Mouse (Mus musculus): ENCODE measurements at regions not wholly inside any gene's neighbourhood (a gene's known extent, or its start where the extent isn't known, plus 50 kb on each side); places are given as distances from the start of the nearest gene placed in this dataset.

- Histone ChIP-seq H3K9ac (ENCODE audit: insufficient read depth, low read depth) (no peak overlapping the region), H3K4me2 (ENCODE audit: insufficient read depth, low read depth, poor library complexity, severe bottlenecking) (no peak overlapping the region), H3K9me3 (replicated peaks; ENCODE audit: low read length) (no peaks in the 10 kb centered on the region), H3K4me1 (ENCODE audit: control insufficient read depth in 1 of 2, insufficient read depth in 2 of 2) (peaks cover 0 to 7% of the 10 kb centered on the region in 2 experiments; a peak in 2 of 4 replicates), H3K27me3 (replicated peaks) (peaks cover 96% of the 10 kb centered on the region), H3K27ac (ENCODE audit: insufficient read depth, low read depth) (no peak overlapping the region), H3K36me3 (replicated peaks in 1 of 2; ENCODE audit: control insufficient read depth in 1 of 2, insufficient read depth in 1 of 2, low read length in 1 of 2) (no peaks in the 10 kb centered on the region), H3K4me3 (replicated peaks in 1 of 3; ENCODE audit: low read depth in 2 of 3, low read length in 2 of 3, poor library complexity in 1 of 3) (no peak overlapping the region), H3K79me2 (replicated peaks; ENCODE audit: control insufficient read depth, extremely low read depth, insufficient read depth, poor library complexity, severe bottlenecking) (no peaks in the 10 kb centered on the region)
- dilution Hi-C loops (cut with MboI; ENCODE audit: extremely low pct_ligation_motif_present, extremely low pct_unique_long_range_greater_than_20kb, low sequenced_read_pairs) (no loop called here), in situ Hi-C loops (cut with MboI; ENCODE audit: low pct_ligation_motif_present, low pct_unique_long_range_greater_than_20kb, low sequenced_read_pairs) (no loop called here)
- TF ChIP-seq NELFE (IDR thresholded peaks at IDR 0.05; ENCODE audit: low read depth, low read length) (no peak), CHD1 (IDR thresholded peaks at IDR 0.05; ENCODE audit: low read depth, low read length) (no peak), MXI1 (IDR thresholded peaks at IDR 0.05; ENCODE audit: low read depth, low read length) (no peak), RCOR1 (conservative IDR thresholded peaks at IDR 0.05; ENCODE audit: low read depth, low read length) (no peak), MAFK (IDR thresholded peaks at IDR 0.05; ENCODE audit: insufficient replicate concordance, low read length) (no peak), HCFC1 (IDR thresholded peaks at IDR 0.05; ENCODE audit: low read depth, low read length) (no peak), KAT2A (IDR thresholded peaks at IDR 0.05; ENCODE audit: insufficient replicate concordance, low read length) (no peak)
- no peak for DNase-seq (ENCODE audit: extremely low read depth)
Observed at GRCm38 (mm10) chr11:114313652-114314051, 246.8 kb upstream of the Sdk2 start.

DNA sequence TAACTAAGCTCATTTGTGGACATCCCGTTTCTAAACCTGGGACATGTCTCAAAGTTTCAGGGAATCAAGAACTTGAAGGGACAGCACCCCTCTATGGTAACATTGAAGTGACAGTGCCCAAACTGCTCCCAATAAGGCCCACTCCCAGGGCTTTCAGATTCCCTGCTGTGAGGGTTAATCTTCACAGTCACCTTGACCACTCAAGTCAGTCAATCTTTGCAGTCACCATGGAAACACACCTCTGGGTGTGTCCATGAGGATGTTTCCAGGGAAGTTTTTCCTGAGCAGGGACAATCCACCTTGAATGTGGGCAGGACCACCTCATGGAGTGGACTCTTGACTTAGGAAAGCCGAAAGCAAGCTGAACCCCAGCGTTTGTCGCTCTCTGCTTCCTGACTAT is 244.8 kb upstream of the Sdk2 start:
- in situ Hi-C loops (cut with MboI; ENCODE audit: low pct_ligation_motif_present, low pct_unique_long_range_greater_than_20kb, low sequenced_read_pairs): no loop called here
- dilution Hi-C loops (cut with MboI; ENCODE audit: extremely low pct_ligation_motif_present, extremely low pct_unique_long_range_greater_than_20kb, low sequenced_read_pairs): no loop called here

More for the DNA sequence above, 244.8 kb upstream of the Sdk2 start:
- Histone ChIP-seq H3K79me2 (replicated peaks; ENCODE audit: control insufficient read depth, extremely low read depth, insufficient read depth, poor library complexity, severe bottlenecking) (no peaks in the 10 kb centered on the region), H3K4me3 (replicated peaks in 1 of 3; ENCODE audit: low read depth in 2 of 3, low read length in 2 of 3, poor library complexity in 1 of 3) (no peak overlapping the region), H3K27ac (ENCODE audit: insufficient read depth, low read depth) (no peak overlapping the region), H3K4me2 (ENCODE audit: insufficient read depth, low read depth, poor library complexity, severe bottlenecking) (no peak overlapping the region), H3K9me3 (replicated peaks; ENCODE audit: low read length) (no peaks in the 10 kb centered on the region), H3K36me3 (replicated peaks in 1 of 2; ENCODE audit: control insufficient read depth in 1 of 2, insufficient read depth in 1 of 2, low read length in 1 of 2) (no peaks in the 10 kb centered on the region), H3K4me1 (ENCODE audit: control insufficient read depth in 1 of 2, insufficient read depth in 2 of 2) (peaks cover 0 to 7% of the 10 kb centered on the region in 2 experiments; a peak in 2 of 4 replicates), H3K9ac (ENCODE audit: insufficient read depth, low read depth) (no peak overlapping the region), H3K27me3 (replicated peaks) (peaks cover 93% of the 10 kb centered on the region)
- no peak for TF ChIP-seq KAT2A (IDR thresholded peaks at IDR 0.05; ENCODE audit: insufficient replicate concordance, low read length)
- TF ChIP-seq BHLHE40 (IDR thresholded peaks at IDR 0.05; ENCODE audit: low read depth, low read length): no peak
- TF ChIP-seq EP300 (IDR thresholded peaks at IDR 0.05; ENCODE audit: low read length): no peak
- no peak for TF ChIP-seq NRF1 (IDR thresholded peaks at IDR 0.05; ENCODE audit: low read depth, low read length)
- TF ChIP-seq CTCF (conservative IDR thresholded peaks at IDR 0.05 in 1 of 2, IDR thresholded peaks at IDR 0.05 in 1 of 2; ENCODE audit: low read depth in 2 of 2, low read length in 2 of 2): no peak
- no peak for TF ChIP-seq MEF2A (IDR thresholded peaks at IDR 0.05; ENCODE audit: borderline replicate concordance, low read depth, low read length)
- TF ChIP-seq USF2 (conservative IDR thresholded peaks at IDR 0.05; ENCODE audit: low read depth, low read length): no peak
- TF ChIP-seq TCF12 (IDR thresholded peaks at IDR 0.05; ENCODE audit: low read depth, low read length): no peak
- TF ChIP-seq POLR2AphosphoS2 (IDR thresholded peaks at IDR 0.05; ENCODE audit: low read depth, low read length): no peak
- TF ChIP-seq ETS1 (conservative IDR thresholded peaks at IDR 0.05; ENCODE audit: low read depth, low read length): no peak
- TF ChIP-seq MXI1 (IDR thresholded peaks at IDR 0.05; ENCODE audit: low read depth, low read length): no peak
- TF ChIP-seq TBP (conservative IDR thresholded peaks at IDR 0.05; ENCODE audit: low read depth, low read length): no peak
- no peak for TF ChIP-seq MYC (IDR thresholded peaks at IDR 0.05; ENCODE audit: low read depth, low read length)
- no peak for TF ChIP-seq ZNF384 (IDR thresholded peaks at IDR 0.05; ENCODE audit: low read depth, low read length)
- no peak for TF ChIP-seq POLR2A (IDR thresholded peaks at IDR 0.05; ENCODE audit: low read depth, low read length)
- no peak for TF ChIP-seq UBTF (IDR thresholded peaks at IDR 0.05; ENCODE audit: low read depth, low read length)
- DNase-seq (ENCODE audit: extremely low read depth): no peak

Data from CH12.LX (cell line).